Mouse (Mus musculus) telencephalon, adult 2 months (tissue): ENCODE results near the gene Olfr297.

Experiments
- DNase-seq: peaks from one replicate; pipeline ENCODE4 v3.0.0-alpha.2; 2011; ENCODE audit warnings: low read depth, low spot score

The Olfr297 gene

GRCm38 (mm10) chr7:86519668-86520067 lies at the start of gene Olfr297:
Gene Olfr297, plus strand, starts transcription at chr7:86519968.
- DNase-seq = no peak

GRCm38 (mm10) chr7:86492384-86492783 lies 27.4 kb upstream of the Olfr297 start, which contains the start of gene Olfr298:
Gene Olfr298, minus strand, starts transcription at chr7:86492484.
- no peak for DNase-seq
